Mouse (Mus musculus) left cerebral cortex, adult 2 months (tissue): ENCODE measurements around the gene Uba3. TPM values are rescaled to one million over a fixed set of nuclear protein-coding genes. Genes with fewer than 3 reads are reported as not detected.
A peak's percentile ranks its signal among the peaks of the same experiment; 100 is the strongest.

Experiments
- DNase-seq, 2 experiments: peaks; one replicate each; pipeline ENCODE4 v3.0.0; 2021 to 2022; ENCODE audit warnings: low spot score in 2 of 2, mixed read lengths in 1 of 2; ENCODE audit errors: extremely low spot score in 1 of 2
- H3K27ac ChIP-seq: fragments of 200-600 bp; 2 replicates; pipeline ENCODE4 v1.8.1; 2022
- H3K4me3 ChIP-seq: fragments of 200-600 bp; 2 replicates; pipeline ENCODE4 v1.8.1; 2022
- CTCF ChIP-seq: fragments of 200-600 bp; IDR thresholded peaks from 2 replicates; pipeline ENCODE4 v1.8.1; 2022; ENCODE audit warnings: antibody characterized with exemption, mild to moderate bottlenecking, moderate library complexity
- intact Hi-C: fragments of 180-260 bp; cut with DNase I; formaldehyde crosslinking; loops from one replicate; pipeline ENCODE4 v1.15.1; 2025
- total RNA-seq, 2 experiments: library from RNA; stranded (reverse); gene quantifications; 2 replicates each; pipeline ENCODE4 v1.2.3; 2021

Uba3 gene
- total RNA-seq, 2 experiments from 2014 or later, result 77.3 to 79.0 TPM

DNA sequence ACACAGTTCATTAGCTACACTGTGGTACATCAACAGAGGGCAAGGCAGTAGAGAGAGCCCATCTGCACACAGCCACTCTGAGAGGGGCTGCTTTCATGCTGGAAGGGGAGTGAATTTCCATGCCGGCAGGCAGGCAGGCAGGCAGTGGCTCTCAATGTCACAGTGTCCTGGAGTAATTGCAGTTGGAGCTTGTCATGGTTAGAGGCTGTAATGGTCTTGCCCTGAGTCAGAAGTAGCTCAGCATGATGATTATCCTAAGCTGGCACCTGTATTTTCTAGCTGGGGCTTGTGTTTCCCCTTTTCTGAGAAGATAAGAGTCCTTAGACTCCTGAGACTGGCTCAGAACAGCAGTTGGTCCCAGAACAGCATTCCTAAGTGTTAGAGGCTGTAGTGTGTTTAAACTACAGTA lies 20.6 kb upstream of the Uba3 start:
- no peak for DNase-seq
- TF ChIP-seq CTCF, result no peak
- H3K4me3 ChIP-seq, result no peak overlapping the region
- no peak overlapping the region for H3K27ac ChIP-seq
- intact Hi-C loops, result no loop called here

DNA sequence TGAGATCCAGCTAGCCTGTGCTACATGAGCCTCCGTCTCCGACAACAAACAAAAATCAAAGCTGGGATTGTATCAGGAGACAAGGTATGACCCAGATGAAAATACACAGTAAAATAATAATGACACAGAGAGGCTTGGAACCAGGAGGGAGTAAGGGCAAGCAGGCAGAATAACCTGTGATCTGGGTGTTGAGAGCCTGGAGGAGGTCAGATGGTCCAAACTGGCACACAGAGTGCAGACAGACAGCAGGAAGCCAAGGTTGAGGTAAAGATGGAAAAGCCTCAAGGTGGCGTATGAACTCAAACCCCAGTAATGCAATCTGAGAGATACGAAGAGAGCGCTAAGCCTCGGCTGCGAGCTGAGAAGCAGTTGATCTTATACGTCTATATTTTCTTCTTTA lies 19.1 kb upstream of the Uba3 start:
- H3K4me3 ChIP-seq, result no peak overlapping the region
- no peak for TF ChIP-seq CTCF
- no peak for DNase-seq
- intact Hi-C loops, result no loop called here
- no peak overlapping the region for H3K27ac ChIP-seq

DNA sequence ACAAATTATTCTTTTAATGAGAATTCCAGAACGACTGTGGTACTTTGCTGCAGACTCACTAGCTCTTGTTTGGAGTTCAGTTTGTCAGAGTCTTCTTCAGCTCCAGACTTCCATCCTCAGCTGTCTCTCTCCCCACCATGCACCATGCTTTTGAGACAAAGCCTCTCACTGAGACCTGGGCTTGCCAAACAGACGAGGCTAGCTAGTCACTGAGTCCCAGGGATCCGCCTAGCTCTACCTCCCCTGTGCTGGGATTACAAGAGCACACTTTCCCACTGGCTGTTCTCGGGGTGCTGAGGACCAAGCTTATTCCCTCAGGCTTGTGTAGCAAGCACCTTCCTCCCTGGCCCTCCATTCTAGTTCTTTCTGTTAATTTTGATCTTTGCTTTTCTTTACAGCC lies 18.1 kb upstream of the Uba3 start:
- no peak for DNase-seq
- intact Hi-C loops, result no loop called here
- no peak for TF ChIP-seq CTCF
- Histone ChIP-seq H3K27ac (peak overlapping the region; percentile 17; the same call in 1 of the 2 replicates), H3K4me3 (no peak overlapping the region)

DNA sequence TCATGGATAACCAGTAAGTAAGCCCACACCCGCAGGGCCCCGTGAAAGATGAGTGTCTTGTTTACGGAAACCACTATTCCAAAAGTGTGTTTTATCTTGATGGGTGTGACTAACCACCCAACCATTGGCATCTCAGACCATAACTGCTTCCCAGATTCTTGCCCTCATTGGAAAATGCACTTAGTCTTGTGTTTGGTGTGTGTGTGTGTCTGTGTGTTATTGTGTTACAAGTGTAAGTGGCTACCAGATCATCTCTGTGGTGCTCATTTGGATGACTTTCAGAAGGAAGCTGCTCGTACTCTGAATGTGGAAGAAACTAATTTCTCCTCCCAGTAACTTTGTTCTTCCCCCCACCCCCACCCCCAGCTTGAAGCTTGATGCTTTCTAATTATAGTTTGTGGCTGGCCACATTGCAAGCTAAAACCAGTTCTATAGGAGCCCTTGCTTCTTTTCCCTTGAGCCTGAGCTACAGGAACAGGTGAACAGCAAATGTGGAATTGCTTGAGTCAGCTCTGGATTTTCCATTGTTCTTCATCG lies 17.6 kb upstream of the Uba3 start:
- peak overlapping the region; percentile 5; the same call in 1 of the 2 replicates for H3K27ac ChIP-seq
- intact Hi-C loops, result no loop called here
- TF ChIP-seq CTCF, result no peak
- H3K4me3 ChIP-seq, result no peak overlapping the region
- no peak for DNase-seq

DNA sequence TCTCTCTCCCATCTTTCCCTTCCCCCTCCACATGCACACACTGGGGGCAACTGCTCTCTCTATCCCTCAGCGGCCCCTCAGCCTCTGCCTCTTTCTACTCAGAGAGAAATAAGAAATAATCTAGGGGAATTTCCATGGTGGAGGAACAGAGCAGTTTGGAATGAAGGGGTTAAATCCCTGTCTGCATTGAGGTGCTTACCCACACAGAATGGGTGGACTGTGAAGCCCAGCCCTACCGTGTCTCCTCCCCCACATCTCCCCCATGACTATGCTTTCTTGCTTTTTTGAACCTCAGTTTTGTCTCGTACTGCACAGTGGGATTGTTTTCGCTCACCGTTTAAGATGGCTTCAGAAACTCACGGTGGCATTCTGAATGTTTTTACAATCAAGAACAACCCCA lies 16.9 kb upstream of the Uba3 start:
- Histone ChIP-seq H3K4me3 (no peak overlapping the region), H3K27ac (peak overlapping the region; percentile 5; the same call in 1 of the 2 replicates)
- TF ChIP-seq CTCF, result no peak
- intact Hi-C loops, result no loop called here
- no peak for DNase-seq

DNA sequence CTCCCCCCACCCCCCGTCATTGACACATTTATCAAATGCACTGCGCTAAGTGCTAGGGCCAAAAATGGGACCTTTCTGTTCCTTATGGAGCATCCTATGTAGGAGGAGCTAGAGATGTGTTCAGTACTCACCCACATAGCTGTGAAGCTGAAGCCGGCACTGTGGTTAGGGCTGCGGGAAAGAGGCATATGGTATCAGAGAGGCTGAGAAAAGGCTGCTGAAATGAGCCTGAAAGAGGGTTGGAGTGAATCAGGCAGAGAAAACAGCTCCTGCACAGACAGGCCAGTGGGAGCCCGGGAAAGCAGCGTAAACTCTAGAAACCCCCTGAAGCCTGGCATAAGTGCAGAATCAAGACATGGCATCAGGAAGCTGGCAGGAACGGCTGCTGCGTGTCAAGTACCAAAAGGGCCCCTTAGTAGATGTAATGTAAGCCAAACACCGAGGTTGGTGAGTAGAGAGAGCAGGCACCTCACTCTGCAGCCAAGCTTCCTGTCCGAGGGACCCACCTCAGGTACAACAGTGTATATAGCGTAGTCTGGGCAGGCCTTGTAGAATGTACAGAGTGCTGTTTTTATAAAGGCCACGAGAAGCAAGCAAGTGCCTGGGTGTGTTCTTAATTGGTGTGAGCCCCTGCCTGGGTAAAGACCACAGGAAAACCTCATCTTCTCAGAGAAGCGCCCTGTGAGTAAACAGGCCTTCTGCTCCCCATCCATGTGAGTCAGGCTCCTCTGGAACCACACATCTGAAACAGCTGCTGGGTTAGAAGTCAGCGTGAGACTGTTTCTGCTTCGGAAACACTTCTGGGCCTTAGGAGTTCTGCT lies 16.0 kb upstream of the Uba3 start:
- Histone ChIP-seq H3K27ac (peak overlapping the region; percentile 68), H3K4me3 (no peak overlapping the region)
- no peak for TF ChIP-seq CTCF
- DNase-seq, result peak; percentile 48 to 68
- intact Hi-C loops, result no loop called here

DNA sequence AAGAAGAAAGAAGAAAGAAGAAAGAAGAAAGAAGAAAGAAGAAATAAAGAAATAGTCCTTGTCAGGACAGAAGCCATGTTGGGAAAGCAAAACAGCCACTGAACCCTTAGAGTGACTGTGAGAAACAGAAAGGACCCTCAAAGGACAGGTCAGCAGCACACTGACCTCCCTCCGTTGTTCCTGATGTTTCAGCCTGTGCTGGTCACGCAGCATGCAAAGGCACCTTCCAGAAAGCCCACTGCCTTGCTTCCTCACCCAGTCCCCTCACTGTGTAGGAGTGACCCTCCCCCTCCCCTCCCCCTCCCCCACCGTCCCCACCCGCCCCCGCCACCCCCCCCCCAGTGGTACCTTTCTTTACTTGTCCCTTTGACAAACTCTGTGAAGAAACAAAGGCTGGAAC lies 15.2 kb upstream of the Uba3 start:
- intact Hi-C loops, result no loop called here
- DNase-seq, result no peak
- H3K27ac ChIP-seq, result no peak overlapping the region
- H3K4me3 ChIP-seq, result no peak overlapping the region
- TF ChIP-seq CTCF, result no peak

DNA sequence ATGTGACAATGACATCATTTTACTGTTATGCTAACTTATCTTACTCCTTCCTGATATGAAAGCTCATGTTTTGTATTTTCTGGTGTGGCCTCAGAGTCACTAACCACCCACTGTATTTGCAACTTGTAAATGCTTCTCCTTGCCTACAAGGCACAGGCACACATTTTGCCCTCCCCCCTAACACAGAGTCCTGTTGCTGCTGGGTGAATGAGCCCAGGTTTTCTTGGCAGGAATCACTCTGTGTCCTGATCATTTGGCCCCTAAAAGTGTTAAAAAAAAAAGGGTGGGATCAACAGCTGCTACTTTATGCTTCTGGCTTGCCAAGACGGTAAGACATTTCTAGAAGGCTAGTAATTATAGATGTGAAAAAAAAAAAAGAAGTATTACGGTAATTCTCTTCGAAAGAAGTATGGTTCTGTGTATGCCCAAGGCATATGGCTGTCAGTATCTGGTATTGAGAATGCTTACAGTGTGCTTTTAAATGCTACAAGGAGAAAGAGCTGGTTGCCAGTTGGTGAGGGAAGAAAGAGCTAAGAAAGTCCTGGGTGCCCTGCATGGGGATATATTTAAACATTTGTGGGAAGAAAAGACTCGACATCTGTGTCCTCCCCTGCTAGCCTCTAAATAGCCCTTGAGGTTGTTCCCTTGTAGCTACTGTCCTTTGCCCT lies 10.8 kb upstream of the Uba3 start:
- no peak overlapping the region for H3K4me3 ChIP-seq
- TF ChIP-seq CTCF, result no peak
- peak overlapping the region; percentile 28; the same call in 1 of the 2 replicates for H3K27ac ChIP-seq
- intact Hi-C loops, result no loop called here
- no peak for DNase-seq

DNA sequence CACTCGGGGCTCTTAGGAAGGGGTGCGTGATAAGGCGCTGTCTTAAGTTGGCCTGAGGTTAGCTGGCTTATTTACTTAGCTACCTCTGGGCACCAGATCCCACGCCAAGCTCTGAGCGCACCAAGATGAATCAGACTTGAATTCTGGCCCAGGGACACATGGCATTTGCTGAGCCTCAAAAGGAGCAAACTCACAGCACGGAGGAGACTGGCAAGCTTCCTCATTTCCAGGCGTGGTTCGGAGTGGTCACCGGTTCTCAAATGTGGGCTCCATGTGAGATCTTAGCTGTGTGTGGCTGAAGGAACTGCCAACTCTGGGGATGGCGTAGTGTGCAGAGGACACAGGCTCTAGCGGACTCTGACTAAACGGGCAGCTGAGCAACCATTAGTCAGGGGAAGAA lies 6.5 kb upstream of the Uba3 start:
- intact Hi-C loops, result no loop called here
- peak overlapping the region; percentile 94; the same call in 1 of the 2 replicates for H3K27ac ChIP-seq

DNA sequence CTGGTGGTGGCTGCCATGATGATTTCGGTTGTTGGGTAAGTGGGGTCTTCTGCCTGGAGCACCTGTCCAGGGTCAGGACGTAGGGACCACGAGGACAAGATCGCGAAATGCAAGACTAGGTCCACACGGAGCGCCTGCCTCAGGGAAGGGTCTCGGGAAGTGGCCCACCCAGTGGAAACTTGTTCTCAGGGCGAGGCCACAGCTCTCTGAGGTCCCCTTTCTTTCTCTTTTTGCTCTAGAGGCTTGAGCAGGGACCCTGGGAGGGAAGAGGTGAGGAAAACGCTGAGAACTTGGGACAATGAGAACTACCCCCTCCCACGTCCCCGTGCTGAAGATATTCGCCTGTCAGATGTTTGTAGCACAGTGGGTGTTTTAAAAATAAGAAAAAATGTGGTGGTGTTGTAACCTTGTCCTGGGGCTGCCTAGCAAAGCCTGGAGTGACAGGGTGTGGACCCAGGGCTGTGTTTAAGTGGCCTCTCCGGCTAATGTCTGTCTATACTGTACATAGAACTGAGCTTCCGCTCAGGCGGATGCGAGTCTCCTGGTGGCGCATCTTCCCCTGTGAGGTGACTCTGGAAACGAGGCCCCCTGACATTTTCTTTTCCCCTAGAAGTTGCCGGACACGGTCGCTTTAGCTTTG lies 5.6 kb upstream of the Uba3 start:
- peak overlapping the region; percentile 94 for H3K27ac ChIP-seq
- H3K4me3 ChIP-seq, result peak overlapping the region; percentile 83
- TF ChIP-seq CTCF, result no peak; the same call in 1 of the 2 replicates
- intact Hi-C loops, result no loop called here
- no peak for DNase-seq

More for the DNA sequence above, 6.5 kb upstream of the Uba3 start:
- peak overlapping the region; percentile 83 for H3K4me3 ChIP-seq
- TF ChIP-seq CTCF, result no peak
- peak; percentile 29 to 61 for DNase-seq

DNA sequence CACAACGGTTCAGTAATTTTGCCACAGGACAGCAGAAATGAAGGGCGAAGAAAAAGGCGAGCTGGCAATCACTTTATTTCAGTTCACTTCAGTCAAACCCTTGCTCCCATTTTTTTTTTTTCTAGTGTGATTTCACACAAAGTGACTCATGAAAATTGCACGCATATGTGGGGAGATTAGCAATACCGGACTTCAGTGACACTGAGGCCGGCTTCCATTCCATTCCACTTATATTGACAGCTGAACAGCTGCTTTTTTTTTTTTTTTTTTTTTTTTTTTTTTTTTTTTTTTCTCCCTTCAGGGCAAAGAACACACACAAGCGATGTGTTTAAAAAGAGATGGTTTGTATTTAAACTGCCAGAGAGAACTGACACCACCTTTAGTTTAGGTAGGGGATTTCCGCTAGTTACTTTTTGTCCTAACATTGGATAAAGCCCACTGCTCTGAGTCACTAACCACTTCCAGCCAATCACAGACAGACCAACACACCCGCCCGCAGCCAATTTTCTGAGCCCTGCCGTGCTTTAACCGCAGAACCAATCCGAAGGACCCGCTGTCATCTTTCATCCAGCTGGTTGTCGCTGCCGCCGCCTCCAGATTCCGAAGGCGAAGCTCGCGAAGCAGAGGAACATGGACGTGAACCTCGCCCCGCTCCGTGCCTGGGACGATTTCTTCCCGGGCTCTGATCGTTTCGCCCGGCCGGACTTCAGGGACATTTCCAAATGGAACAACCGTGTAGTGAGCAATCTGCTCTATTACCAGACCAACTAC lies 4.9 kb upstream of the Uba3 start, which contains the start of gene Arl6ip5:
Gene Arl6ip5 (plus strand): TSS at position 499 of the 771 bp plus-strand sequence.
- peak within 1 kb of the TSS; percentile 94 for H3K27ac ChIP-seq
- no peak for TF ChIP-seq CTCF
- peak; percentile 88 for DNase-seq
- peak within 1 kb of the TSS; percentile 83 for H3K4me3 ChIP-seq
- intact Hi-C loops, result no loop called here
